Mouse (Mus musculus) liver, embryonic 15.5 days (tissue): ENCODE measurements at regions not wholly inside any gene's neighbourhood (a gene's known extent, or its start where the extent isn't known, plus 50 kb on each side); places are given as distances from the start of the nearest gene placed in this dataset.

ENCODE experiments used
- ATAC-seq: fragments of 200-750 bp; cut with Nextera tagmentation; 2 replicates; pipeline ENCODE4 v1.8.0; 2017; ENCODE audit warnings: moderate number of reproducible peaks, mild to moderate bottlenecking, moderate library complexity; ENCODE audit not compliant: insufficient read depth
- H3K27ac ChIP-seq: fragments of 300-500 bp; sonication (generic); replicated peaks from 2 replicates; pipeline ENCODE4 v1.5.1; 2015; ENCODE audit warnings: mild to moderate bottlenecking, inconsistent platforms
- H3K27me3 ChIP-seq: fragments of 300-500 bp; sonication (generic); 2 replicates; pipeline ENCODE4 v1.6.1; 2015; ENCODE audit warnings: mild to moderate bottlenecking, inconsistent platforms
- H3K36me3 ChIP-seq: fragments of 300-500 bp; sonication (generic); replicated peaks from 2 replicates; pipeline ENCODE4 v1.6.1; 2015; ENCODE audit warnings: moderate library complexity, mild to moderate bottlenecking, inconsistent platforms
- H3K4me1 ChIP-seq: fragments of 300-500 bp; sonication (generic); replicated peaks from 2 replicates; pipeline ENCODE4 v1.6.1; 2015; ENCODE audit warnings: inconsistent platforms
- H3K4me2 ChIP-seq: fragments of 300-500 bp; sonication (generic); 2 replicates; pipeline ENCODE4 v1.6.1; 2015; ENCODE audit warnings: moderate library complexity, mild to moderate bottlenecking, inconsistent platforms
- H3K4me3 ChIP-seq: fragments of 300-500 bp; sonication (generic); replicated peaks from 2 replicates; pipeline ENCODE4 v1.5.1; 2015; ENCODE audit warnings: mild to moderate bottlenecking, inconsistent platforms
- H3K9ac ChIP-seq: fragments of 300-500 bp; sonication (generic); 2 replicates; pipeline ENCODE4 v1.6.1; 2015; ENCODE audit warnings: moderate library complexity, mild to moderate bottlenecking, inconsistent platforms
- H3K9me3 ChIP-seq: fragments of 300-500 bp; sonication (generic); replicated peaks from 2 replicates; pipeline ENCODE4 v1.6.1; 2016; ENCODE audit warnings: inconsistent platforms
- WGBS: fragments of 180-500 bp; shearing (Covaris S2); methylation state at CpG from one replicate; pipeline ENCODE4 v1.1.7; 2015; ENCODE audit warnings: mixed read lengths; ENCODE audit not compliant: insufficient replicate concordance; 5-methylcytosine and 5-hydroxymethylcytosine counted together

DNA sequence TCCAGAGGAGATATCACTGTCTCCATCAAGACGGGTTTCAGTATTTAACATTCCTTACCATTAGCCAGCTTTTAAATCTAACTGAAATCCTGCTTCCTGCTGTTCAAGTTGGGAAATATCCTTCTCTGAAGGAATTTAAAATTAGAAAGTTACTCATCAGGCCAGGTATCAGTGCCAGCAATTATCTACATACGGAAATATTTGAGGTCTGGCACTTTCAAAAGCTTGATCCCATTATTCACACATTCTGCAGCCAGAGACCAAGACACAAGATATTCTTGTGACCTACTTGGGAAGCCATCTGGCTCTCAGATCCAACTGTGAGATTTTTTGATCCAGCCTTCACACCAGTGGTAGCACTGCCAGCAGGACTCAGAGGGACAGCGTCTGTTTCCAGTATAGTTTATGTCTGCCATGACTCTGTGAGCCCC is 386.8 kb downstream of the Efnb2 start:
- WGBS: 48% methylated on average over 3 of the region's 3 CpGs
- ATAC-seq: no peak
- no peaks in the 10 kb centered on the region for H3K36me3 ChIP-seq
- no peaks in the 10 kb centered on the region for H3K27me3 ChIP-seq
- H3K4me2 ChIP-seq: no peak overlapping the region
- no peak overlapping the region for H3K4me3 ChIP-seq
- no peak overlapping the region for H3K9ac ChIP-seq
- H3K9me3 ChIP-seq: no peaks in the 10 kb centered on the region
- no peak overlapping the region for H3K27ac ChIP-seq
- no peaks in the 10 kb centered on the region for H3K4me1 ChIP-seq

- ATAC-seq: no peak
- Histone ChIP-seq H3K9me3 (no peaks in the 10 kb centered on the region), H3K36me3 (no peaks in the 10 kb centered on the region), H3K27ac (no peak overlapping the region), H3K4me2 (no peak overlapping the region), H3K9ac (no peak overlapping the region), H3K4me1 (no peaks in the 10 kb centered on the region), H3K27me3 (no peaks in the 10 kb centered on the region), H3K4me3 (no peak overlapping the region)
- WGBS: 66% methylated on average over 7 of the region's 7 CpGs
Observed at GRCm38 (mm10) chr8:8258855-8259254, 402.2 kb downstream of the Efnb2 start.

DNA sequence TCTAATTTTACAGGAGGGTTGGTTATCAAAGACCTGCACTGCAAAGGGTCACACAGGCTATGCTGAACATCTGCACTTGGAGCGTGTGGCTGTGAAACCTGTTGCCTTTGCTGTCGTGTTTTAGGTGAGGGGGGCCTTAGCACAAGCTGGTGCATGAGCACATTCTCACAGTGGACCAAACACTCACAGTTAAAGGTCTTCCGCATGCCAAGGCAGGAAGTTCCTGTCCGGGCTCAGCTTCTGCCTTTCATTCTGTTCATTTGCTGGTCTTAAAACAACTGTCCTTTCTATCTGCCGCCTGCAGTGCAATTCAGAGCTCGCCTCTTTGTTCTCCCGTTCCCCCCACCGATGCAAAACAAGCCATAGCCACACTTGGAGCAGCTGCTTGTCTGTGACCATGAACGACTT is 402.8 kb downstream of the Efnb2 start:
- Histone ChIP-seq H3K27me3 (no peaks in the 10 kb centered on the region), H3K4me1 (no peaks in the 10 kb centered on the region), H3K9me3 (no peaks in the 10 kb centered on the region), H3K36me3 (no peaks in the 10 kb centered on the region), H3K9ac (no peak overlapping the region), H3K4me3 (no peak overlapping the region), H3K27ac (no peak overlapping the region), H3K4me2 (no peak overlapping the region)
- WGBS: 31% methylated on average over 9 of the region's 9 CpGs
- no peak for ATAC-seq

DNA sequence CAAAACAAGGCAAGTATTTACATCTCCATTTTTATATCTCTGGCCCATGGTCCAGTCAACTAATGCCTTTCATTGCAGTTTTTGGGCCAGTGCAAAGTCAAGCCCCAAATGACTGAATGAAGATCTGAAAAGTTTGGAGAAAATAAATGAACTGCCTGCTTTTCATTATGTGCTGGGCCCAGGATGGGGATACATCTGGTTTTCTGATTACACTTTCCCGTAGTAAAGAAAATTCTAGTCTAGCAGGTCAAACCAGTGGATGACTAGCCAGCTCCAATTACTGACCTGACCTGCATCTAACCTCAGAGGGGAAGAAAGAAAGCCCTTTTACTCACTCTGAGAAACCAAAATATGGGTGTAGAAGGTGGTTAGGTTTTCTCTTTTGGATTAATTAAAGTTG is 404.7 kb downstream of the Efnb2 start:
- 72% methylated on average over 1 of the region's 1 CpGs for WGBS
- no peaks in the 10 kb centered on the region for H3K36me3 ChIP-seq
- H3K9me3 ChIP-seq: no peaks in the 10 kb centered on the region

GRCm38 (mm10) chr8:8254446-8254845 is 406.6 kb downstream of the Efnb2 start:
- Histone ChIP-seq H3K27me3 (no peaks in the 10 kb centered on the region), H3K9me3 (no peaks in the 10 kb centered on the region), H3K36me3 (no peaks in the 10 kb centered on the region), H3K4me3 (no peak overlapping the region), H3K27ac (no peak overlapping the region), H3K4me1 (no peaks in the 10 kb centered on the region), H3K9ac (no peak overlapping the region), H3K4me2 (no peak overlapping the region)
- ATAC-seq: no peak
- 84% methylated on average over 3 of the region's 3 CpGs for WGBS

More for the DNA sequence above, 404.7 kb downstream of the Efnb2 start:
- Histone ChIP-seq H3K27ac (no peak overlapping the region), H3K9ac (no peak overlapping the region), H3K4me1 (no peaks in the 10 kb centered on the region), H3K27me3 (no peaks in the 10 kb centered on the region), H3K4me3 (no peak overlapping the region), H3K4me2 (no peak overlapping the region)
- ATAC-seq: no peak

GRCm38 (mm10) chr8:8244599-8244998 is 416.4 kb downstream of the Efnb2 start:
- Histone ChIP-seq H3K36me3 (no peaks in the 10 kb centered on the region), H3K27ac (no peak overlapping the region), H3K4me3 (no peak overlapping the region), H3K9me3 (no peaks in the 10 kb centered on the region), H3K4me1 (no peaks in the 10 kb centered on the region), H3K4me2 (no peak overlapping the region), H3K9ac (no peak overlapping the region), H3K27me3 (no peaks in the 10 kb centered on the region)
- no peak for ATAC-seq
- 63% methylated on average over 1 of the region's 1 CpGs for WGBS

- no peak for ATAC-seq
- no peak overlapping the region for H3K9ac ChIP-seq
- 28% methylated on average over 3 of the region's 3 CpGs for WGBS
Observed at GRCm38 (mm10) chr8:8241755-8242501, 419.1 kb downstream of the Efnb2 start.

DNA sequence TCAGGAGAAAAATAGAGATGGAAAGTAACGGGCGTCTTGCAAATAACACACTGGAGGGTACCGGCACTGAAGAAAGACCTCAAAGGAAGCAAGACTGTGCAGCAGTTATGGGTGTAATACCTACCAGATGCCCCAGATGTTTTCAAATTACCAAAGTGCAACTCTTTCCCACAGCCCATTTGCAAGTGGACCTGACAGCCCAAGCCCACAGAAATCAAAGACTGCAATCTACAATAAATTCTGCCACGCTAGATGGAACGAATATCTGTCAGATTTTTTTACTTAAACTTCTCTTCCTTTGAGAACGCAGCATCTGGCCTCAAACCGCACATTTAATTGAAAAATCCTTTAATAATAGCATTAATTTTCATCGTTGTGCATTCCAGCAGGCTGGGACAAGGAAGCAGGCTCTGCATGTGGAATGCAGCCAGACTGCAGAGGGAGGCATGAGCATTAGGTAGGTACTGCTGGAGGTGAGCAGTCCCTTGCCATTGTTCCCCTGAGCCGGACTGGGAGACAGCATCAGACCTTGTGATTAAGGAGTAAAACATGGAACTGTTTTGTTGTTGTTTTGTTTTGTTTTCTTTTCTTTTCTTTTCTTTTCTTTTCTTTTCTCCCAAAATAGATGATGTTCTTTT is 419.9 kb downstream of the Efnb2 start:
- H3K4me3 ChIP-seq: no peak overlapping the region
- ATAC-seq: no peak
- no peaks in the 10 kb centered on the region for H3K27me3 ChIP-seq
- H3K9ac ChIP-seq: no peak overlapping the region
- H3K27ac ChIP-seq: no peak overlapping the region
- no peak overlapping the region for H3K4me2 ChIP-seq
- H3K4me1 ChIP-seq: no peaks in the 10 kb centered on the region
- no peaks in the 10 kb centered on the region for H3K9me3 ChIP-seq
- 74% methylated on average over 9 of the region's 9 CpGs for WGBS
- H3K36me3 ChIP-seq: no peaks in the 10 kb centered on the region

More at GRCm38 (mm10) chr8:8241755-8242501, 419.1 kb downstream of the Efnb2 start:
- no peak overlapping the region for H3K4me2 ChIP-seq
- H3K9me3 ChIP-seq: no peaks in the 10 kb centered on the region
- H3K36me3 ChIP-seq: no peaks in the 10 kb centered on the region
- no peak overlapping the region for H3K4me3 ChIP-seq
- no peak overlapping the region for H3K27ac ChIP-seq
- H3K27me3 ChIP-seq: no peaks in the 10 kb centered on the region
- H3K4me1 ChIP-seq: no peaks in the 10 kb centered on the region

DNA sequence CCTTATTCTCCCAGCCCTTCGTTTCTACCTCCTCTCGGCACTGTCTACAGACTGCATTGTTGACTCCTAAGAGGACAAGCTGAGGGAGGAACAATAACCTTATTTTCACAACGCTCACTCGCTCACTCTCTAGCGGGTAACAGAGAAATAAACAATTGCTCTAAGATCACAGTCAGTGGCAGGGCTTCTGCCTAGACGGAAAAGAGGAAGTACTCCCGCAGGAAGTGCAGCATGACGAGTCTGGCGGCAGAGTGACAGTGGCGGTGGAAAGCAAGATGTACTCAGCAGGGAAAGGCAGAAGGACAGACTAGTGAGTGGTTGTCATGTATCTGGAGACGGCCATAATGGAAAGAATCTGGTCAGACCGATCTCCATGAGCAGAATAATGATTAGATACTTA is 421.6 kb downstream of the Efnb2 start:
- ATAC-seq: no peak
- no peak overlapping the region for H3K9ac ChIP-seq
- WGBS: 13% methylated on average over 12 of the region's 12 CpGs
- H3K4me2 ChIP-seq: no peak overlapping the region
- H3K27me3 ChIP-seq: no peaks in the 10 kb centered on the region
- H3K27ac ChIP-seq: no peak overlapping the region
- no peak overlapping the region for H3K4me3 ChIP-seq
- H3K36me3 ChIP-seq: no peaks in the 10 kb centered on the region
- no peaks in the 10 kb centered on the region for H3K9me3 ChIP-seq
- no peaks in the 10 kb centered on the region for H3K4me1 ChIP-seq

- H3K4me2 ChIP-seq: no peak overlapping the region
- no peak overlapping the region for H3K4me3 ChIP-seq
- H3K27ac ChIP-seq: no peak overlapping the region
- no peaks in the 10 kb centered on the region for H3K9me3 ChIP-seq
- H3K36me3 ChIP-seq: no peaks in the 10 kb centered on the region
- no peak overlapping the region for H3K9ac ChIP-seq
- no peak for ATAC-seq
- H3K27me3 ChIP-seq: no peaks in the 10 kb centered on the region
- WGBS: 53% methylated on average over 6 of the region's 6 CpGs
- no peaks in the 10 kb centered on the region for H3K4me1 ChIP-seq
Observed at GRCm38 (mm10) chr8:8238051-8238450, 423.0 kb downstream of the Efnb2 start.

GRCm38 (mm10) chr8:8233616-8234015 is 427.4 kb downstream of the Efnb2 start:
- no peak for ATAC-seq
- no peaks in the 10 kb centered on the region for H3K4me1 ChIP-seq
- no peaks in the 10 kb centered on the region for H3K27me3 ChIP-seq
- no peak overlapping the region for H3K27ac ChIP-seq
- WGBS: 58% methylated on average over 3 of the region's 3 CpGs
- H3K4me2 ChIP-seq: no peak overlapping the region
- H3K36me3 ChIP-seq: no peaks in the 10 kb centered on the region
- H3K4me3 ChIP-seq: no peak overlapping the region
- H3K9ac ChIP-seq: no peak overlapping the region
- H3K9me3 ChIP-seq: no peaks in the 10 kb centered on the region
